Mouse (Mus musculus) cortical plate, adult 2 months (tissue): ENCODE measurements around the gene Il4ra. TPM values are rescaled to one million over a fixed set of nuclear protein-coding genes. Genes with fewer than 3 reads are reported as not detected.

Experiments used
- H3K27ac ChIP-seq: fragments of 200-500 bp; 2 replicates; pipeline ENCODE4 v1.5.1; 2012; ENCODE audit warnings: low read length, control low read depth, inconsistent platforms; ENCODE audit not compliant: insufficient read depth
- H3K4me1 ChIP-seq: fragments of 200-500 bp; 2 replicates; pipeline ENCODE4 v1.6.1; 2011; ENCODE audit warnings: low read length; ENCODE audit not compliant: control insufficient read depth, insufficient read depth
- H3K4me3 ChIP-seq: fragments of 200-500 bp; 2 replicates; pipeline ENCODE4 v1.5.1; 2011; ENCODE audit warnings: mild to moderate bottlenecking, low read length, control low read depth; ENCODE audit not compliant: insufficient read depth
- CTCF ChIP-seq: fragments of 200-500 bp; IDR thresholded peaks from 2 replicates; pipeline ENCODE4 v1.5.1; 2011; ENCODE audit warnings: mild to moderate bottlenecking, control low read depth, low read length; ENCODE audit not compliant: insufficient read depth; ENCODE audit errors: extremely low read depth
- POLR2A ChIP-seq: fragments of 200-500 bp; IDR thresholded peaks from 2 replicates; pipeline ENCODE4 v1.6.1; 2011; ENCODE audit warnings: mild to moderate bottlenecking, low read length, control low read depth; ENCODE audit not compliant: insufficient read depth; ENCODE audit errors: extremely low read depth
- polyA plus RNA-seq: library from polyadenylated mRNA; depleted of rRNA; stranded (reverse); fragments of >200 nt; gene quantifications from 2 replicates; pipeline ENCODE4 v1.2.3, GENCODE M21; 2012

Il4ra gene
- polyA plus RNA-seq, 1 experiment, result 6.2 TPM

DNA sequence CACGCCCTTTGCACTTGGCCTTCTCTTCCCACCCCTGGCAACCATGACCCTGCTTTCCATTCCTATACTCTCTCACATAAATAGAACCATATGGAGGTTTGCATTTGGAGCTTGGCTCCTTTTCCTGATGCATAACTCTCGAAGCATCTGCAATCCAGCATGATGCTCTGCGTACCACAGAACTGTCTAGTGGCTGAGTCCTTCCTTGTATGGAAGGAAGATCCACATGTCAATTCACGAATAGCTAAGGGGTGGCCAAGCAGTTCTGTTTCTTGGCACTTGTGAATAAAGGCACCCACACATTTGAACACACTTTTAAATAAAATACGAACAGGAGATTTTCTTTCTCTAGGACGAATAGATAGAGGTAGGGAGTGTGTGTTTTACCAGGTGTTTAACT, 34.5 kb upstream of the Il4ra start:
- Histone ChIP-seq H3K4me1 (no peaks in the 10 kb centered on the region), H3K4me3 (no peak overlapping the region), H3K27ac (no peak overlapping the region)
- no peak for TF ChIP-seq POLR2A
- no peak for TF ChIP-seq CTCF

DNA sequence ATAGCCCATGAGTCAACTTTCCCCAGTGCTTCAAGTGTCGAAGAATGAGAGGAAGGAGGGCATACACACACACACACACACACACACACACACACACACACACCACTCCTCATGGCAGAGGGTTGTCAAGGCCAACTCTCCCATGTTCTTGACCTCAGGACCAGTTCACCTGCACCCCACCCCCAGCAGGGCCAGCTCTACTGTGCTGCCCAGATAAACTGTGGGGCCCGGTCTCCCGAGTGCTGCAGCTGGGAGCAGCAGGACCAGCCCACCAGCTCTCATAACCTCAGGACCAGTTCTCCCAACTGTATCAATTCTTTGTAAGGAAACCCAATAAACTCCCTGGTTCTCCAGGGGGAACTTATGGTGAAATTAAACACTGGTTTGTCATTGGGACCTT, 32.2 kb upstream of the Il4ra start:
- Histone ChIP-seq H3K4me3 (no peak overlapping the region), H3K27ac (no peak overlapping the region), H3K4me1 (no peaks in the 10 kb centered on the region)
- no peak for TF ChIP-seq POLR2A
- TF ChIP-seq CTCF, result no peak

DNA sequence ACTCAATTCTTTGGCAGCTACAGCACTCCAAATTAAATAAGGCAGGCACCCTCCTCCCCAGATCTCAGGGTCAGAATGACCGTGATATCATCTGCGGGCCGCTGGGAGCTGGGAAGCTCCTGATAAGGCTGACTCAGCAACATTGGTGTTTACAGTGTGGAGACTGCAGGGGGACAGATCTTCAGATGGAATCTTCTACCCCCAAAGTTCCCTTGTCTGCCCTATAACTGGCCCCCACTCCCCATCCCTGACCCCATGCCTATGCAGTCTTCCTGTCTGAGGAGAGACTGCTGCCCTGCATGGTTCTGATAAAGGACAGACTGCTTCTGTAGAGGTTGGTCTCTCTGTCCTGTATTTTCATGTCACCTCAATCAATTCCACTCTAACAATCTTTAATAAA, 28.9 kb upstream of the Il4ra start:
- TF ChIP-seq POLR2A (no peak), CTCF (no peak)
- Histone ChIP-seq H3K27ac (no peak overlapping the region), H3K4me1 (no peaks in the 10 kb centered on the region), H3K4me3 (no peak overlapping the region)

DNA sequence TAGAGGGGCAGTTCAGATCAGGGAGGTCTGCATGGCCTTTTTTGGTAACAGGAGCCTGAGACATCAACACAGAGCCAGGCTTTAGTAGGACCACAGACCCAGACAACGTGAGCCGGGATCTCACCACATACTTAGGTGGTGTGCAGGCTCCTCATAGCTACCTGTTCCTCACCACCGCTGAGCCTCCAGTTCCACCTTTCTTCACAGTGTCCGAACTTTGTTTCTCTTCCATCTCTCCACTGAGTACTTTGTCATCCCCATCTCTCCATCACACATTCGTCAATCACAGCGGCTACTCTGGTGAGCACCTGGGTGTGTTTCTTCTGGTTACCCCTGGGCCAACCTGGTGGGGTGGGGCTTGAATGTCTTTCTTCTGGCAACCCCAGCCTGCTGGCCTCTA, 24.7 kb upstream of the Il4ra start:
- Histone ChIP-seq H3K4me1 (no peaks in the 10 kb centered on the region), H3K27ac (no peak overlapping the region), H3K4me3 (no peak overlapping the region)
- no peak for TF ChIP-seq POLR2A
- TF ChIP-seq CTCF, result no peak

DNA sequence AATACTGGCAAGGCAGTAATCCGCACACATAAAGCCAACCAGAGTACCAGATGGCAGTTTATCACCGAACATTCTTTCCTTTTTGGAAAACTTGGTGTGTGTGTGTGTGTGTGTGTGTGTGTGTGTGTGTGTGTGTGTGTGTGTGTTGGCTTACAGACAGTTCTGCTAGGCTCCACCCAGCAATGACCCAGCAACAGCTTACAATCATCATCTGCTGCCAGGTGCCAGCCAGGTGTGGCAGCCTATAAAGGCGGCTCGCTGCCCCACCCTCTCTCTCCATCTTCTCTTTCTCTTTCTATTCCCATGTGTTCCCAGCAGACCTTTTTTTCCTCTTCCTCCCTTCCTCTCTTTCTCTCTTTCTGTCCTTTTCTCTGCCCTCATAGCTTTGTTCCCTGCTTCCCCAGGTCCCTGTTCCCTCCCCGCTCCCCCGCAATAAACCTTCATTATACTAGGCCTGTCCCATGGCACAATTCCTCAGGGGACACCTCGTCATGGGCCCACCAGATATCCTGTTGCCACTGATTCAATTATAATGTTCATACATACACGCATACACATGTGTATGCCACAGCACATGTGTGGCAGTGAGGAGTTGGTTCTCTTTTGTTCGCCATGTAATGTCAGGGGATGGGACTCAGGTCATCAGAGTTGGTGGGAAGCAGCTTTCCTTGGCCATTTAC, 23.9 kb upstream of the Il4ra start:
- Histone ChIP-seq H3K4me3 (no peak overlapping the region), H3K4me1 (no peaks in the 10 kb centered on the region), H3K27ac (no peak overlapping the region)
- no peak for TF ChIP-seq POLR2A
- no peak for TF ChIP-seq CTCF

DNA sequence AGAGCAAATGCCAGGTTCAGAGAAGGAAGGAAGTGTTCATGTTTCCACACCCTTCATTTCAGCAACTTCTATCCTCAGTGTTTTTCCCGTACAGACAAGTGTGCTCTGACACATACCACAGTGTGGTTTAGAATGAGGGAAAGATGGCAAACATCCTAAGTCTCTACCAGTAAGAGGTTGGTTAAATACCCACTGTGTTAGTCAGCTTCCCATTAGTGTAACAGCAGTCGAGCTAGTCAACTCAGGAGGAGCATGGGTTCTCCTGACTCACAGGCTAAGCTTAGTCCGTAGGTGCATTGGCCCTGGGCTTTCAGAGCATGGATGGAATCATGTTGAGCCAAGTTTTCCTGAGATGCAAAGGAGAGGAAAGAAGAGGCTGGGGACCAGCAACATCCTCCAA, 12.6 kb upstream of the Il4ra start:
- Histone ChIP-seq H3K4me3 (no peak overlapping the region), H3K27ac (no peak overlapping the region), H3K4me1 (no peaks in the 10 kb centered on the region)
- TF ChIP-seq CTCF (no peak), POLR2A (no peak)

DNA sequence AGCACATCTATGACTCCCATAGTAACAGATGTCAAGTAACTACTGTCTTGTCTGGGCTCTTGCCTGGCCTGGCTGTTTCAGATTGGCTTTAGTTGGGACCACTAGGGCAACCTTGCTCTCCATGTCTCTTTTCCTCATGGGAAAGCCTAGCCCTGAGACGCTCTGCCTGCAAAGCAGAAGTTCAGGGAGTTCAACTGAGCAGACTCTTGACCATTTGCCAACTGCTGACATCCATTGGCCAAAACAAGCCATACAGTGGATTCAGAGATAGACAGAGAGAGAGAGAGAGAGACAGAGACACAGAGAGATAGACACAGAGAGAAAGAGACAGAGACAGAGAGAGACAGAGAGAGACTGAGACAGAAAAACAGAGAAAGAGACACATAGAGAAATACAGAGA, 10.9 kb upstream of the Il4ra start:
- H3K4me1 ChIP-seq, result no peaks in the 10 kb centered on the region

DNA sequence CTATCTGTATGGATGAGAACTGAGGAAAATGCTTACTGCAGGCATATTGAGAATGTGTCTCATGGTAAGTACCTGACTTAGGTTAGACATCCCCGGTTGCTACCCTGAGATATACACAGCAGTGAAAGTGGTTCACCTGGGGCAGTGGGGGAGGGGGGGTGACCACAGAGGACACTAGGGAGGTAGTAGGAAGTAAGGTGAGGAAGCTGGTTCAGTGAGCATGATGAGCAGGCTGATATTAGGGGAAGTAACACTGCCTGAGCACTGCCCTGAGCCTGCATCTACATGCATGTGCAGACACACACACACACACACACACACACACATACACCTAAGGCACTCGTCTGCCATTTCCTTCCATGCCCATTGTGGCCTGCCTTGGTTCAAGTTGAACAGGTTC, 10.1 kb upstream of the Il4ra start:
- H3K4me1 ChIP-seq, result no peaks in the 10 kb centered on the region
- TF ChIP-seq CTCF (no peak), POLR2A (no peak)
- H3K4me3 ChIP-seq, result no peak overlapping the region
- H3K27ac ChIP-seq, result no peak overlapping the region

More for the DNA sequence above, 10.9 kb upstream of the Il4ra start:
- TF ChIP-seq CTCF (no peak), POLR2A (no peak)
- Histone ChIP-seq H3K4me3 (no peak overlapping the region), H3K27ac (no peak overlapping the region)

DNA sequence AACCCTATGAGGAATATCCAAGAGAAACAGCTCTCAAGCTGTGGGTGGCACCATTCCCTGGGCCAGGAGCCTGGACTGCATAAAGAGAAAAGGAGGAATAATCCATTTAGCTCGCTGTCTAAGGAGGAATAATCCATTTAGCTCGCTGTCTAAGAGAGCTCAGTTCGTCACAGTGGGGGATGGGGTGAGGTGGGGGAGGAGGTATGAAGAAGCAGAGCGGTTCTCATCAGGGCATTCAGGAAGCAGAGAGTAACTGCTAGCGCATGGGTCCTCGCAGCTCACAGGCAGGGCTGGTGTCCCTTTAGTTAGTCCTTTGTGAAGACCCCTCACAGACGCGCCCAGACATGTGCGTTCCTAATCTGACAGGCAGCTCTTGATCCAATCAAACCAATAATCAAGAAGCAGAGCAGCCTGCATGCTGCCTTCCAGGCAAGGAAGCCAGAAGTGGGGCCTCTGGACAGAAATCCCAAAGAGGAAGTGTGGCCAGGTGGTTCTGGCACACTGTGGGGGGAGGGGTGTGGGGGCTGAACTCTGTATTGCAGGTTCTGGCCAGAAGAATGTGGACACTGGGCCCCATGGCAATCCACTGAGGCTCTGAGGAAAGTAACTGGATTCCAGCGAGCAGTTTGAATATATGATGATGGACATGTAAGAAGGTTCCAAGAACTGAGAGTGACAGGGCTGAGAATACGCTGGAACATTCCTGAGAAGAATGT, 9.4 kb upstream of the Il4ra start:
- no peak for TF ChIP-seq CTCF
- TF ChIP-seq POLR2A, result no peak
- H3K27ac ChIP-seq, result no peak overlapping the region
- no peak overlapping the region for H3K4me3 ChIP-seq
- no peaks in the 10 kb centered on the region for H3K4me1 ChIP-seq

DNA sequence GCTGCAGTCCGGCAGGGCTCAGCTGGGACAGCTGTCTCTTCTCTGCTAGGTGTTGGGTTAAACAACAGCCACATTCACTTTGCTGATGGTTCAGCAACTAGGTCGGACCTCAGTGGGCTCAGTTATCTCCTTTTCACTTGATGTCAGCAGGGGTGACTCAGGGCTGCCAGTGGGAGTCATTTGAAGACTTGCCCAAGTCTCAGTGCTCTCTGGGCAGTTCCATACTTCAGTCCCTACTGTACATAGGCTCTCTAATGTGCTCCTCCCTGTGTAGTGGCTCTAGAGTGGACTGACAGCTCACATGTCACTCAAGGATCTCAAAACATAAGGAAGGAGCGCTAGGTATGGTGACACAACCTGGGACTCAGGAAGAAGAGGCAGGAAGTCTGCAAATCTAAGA, 8.4 kb upstream of the Il4ra start:
- no peaks in the 10 kb centered on the region for H3K4me1 ChIP-seq
- TF ChIP-seq POLR2A (no peak), CTCF (no peak)

More for the DNA sequence above, 8.4 kb upstream of the Il4ra start:
- H3K27ac ChIP-seq, result no peak overlapping the region
- no peak overlapping the region for H3K4me3 ChIP-seq
